Mouse (Mus musculus) embryonic facial prominence, embryonic 12.5 days (tissue): ENCODE data around the gene Etv4. TPM values are rescaled to one million over a fixed set of nuclear protein-coding genes. Genes with fewer than 3 reads are reported as not detected.

Source experiments
- polyA plus RNA-seq: library from polyadenylated mRNA; unstranded; fragments of >200 nt; fragmentation: Nextera tagmentation; extraction: Ambion mirVana; gene quantifications from 2 replicates; pipeline ENCODE4 v1.2.1, GENCODE M21; 2016

Gene Etv4
- polyA plus RNA-seq, 1 experiment from 2014 or later: 17.0 TPM

Other genes starting within 250 kb of the Etv4 start
- gene Brca1, start 233.4 kb downstream of the Etv4 start, polyA plus RNA-seq: 16.6 and 19.3 TPM in 2 replicates
- gene Nbr1, start 233.2 kb downstream of the Etv4 start, polyA plus RNA-seq: 80.8 and 85.0 TPM in 2 replicates
- gene Tmem106a, start 203.1 kb downstream of the Etv4 start, polyA plus RNA-seq: 2.4 and 2.9 TPM in 2 replicates
- gene Gm11634, start 186.1 kb downstream of the Etv4 start, polyA plus RNA-seq: not detected in 2 replicates
- gene Rdm1, start 158.2 kb downstream of the Etv4 start, polyA plus RNA-seq: 44.1 and 51.1 TPM in 2 replicates
- gene Arl4d, start 119.8 kb downstream of the Etv4 start, polyA plus RNA-seq: 3.9 and 5.2 TPM in 2 replicates
- 48.1 and 50.4 TPM in 2 replicates for gene Dhx8, start 52.5 kb downstream of the Etv4 start, polyA plus RNA-seq
- 10.0 and 10.9 TPM in 2 replicates for gene Meox1, start 109.0 kb upstream of the Etv4 start, polyA plus RNA-seq
- 0.10 and 0.14 TPM in 2 replicates for gene Sost, start 181.6 kb upstream of the Etv4 start, polyA plus RNA-seq
- not detected in 2 replicates for gene Cfap97d1, start 198.9 kb upstream of the Etv4 start, polyA plus RNA-seq
- gene Dusp3, start 201.6 kb upstream of the Etv4 start, polyA plus RNA-seq: 12.3 and 12.5 TPM in 2 replicates
- 11.1 and 11.4 TPM in 2 replicates for gene Mpp3, start 243.1 kb upstream of the Etv4 start, polyA plus RNA-seq